Mouse (Mus musculus) megakaryocyte, embryonic 14.5 days (primary cell): ENCODE measurements at regions not wholly inside any gene's neighbourhood (a gene's known extent, or its start where the extent isn't known, plus 50 kb on each side); places are given as distances from the start of the nearest gene placed in this dataset.

Experiments
- FLI1 ChIP-seq: IDR thresholded peaks from 2 replicates; pipeline ENCODE4 v1.6.1; 2012; ENCODE audit warnings: low read length, inconsistent platforms, mixed read lengths
- GATA1 ChIP-seq: IDR thresholded peaks from 3 replicates; pipeline ENCODE4 v1.6.1; 2012; ENCODE audit warnings: mixed read lengths, low read length, inconsistent platforms, borderline replicate concordance

DNA sequence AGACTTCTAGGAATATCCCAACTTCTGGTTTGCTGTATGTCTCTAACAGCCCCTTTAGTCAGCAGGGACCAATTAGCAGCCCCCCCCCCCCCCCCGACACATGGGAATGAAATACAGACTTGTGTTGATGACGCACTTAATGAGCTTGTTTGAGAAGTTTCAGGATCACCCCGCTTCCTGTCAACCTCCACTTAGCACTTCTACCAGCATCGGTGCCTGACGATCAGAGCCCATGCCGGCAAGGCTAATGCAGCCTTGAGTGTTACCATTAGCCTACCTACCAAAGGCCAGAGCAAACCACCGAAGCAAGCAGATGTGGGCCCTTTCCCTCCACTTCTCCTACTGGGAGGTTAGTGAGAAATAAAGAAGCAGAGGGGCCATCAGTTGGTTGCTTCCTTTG lies 201.7 kb upstream of the Map3k7 start:
- TF ChIP-seq GATA1 (no peak), FLI1 (no peak)
